Mouse (Mus musculus) cerebellum, adult 2 months (tissue): ENCODE data around the gene Zfp952. TPM values are rescaled to one million over a fixed set of nuclear protein-coding genes. Genes with fewer than 3 reads are reported as not detected.
"Not testable (repeated sequence)": the region's sequence is repeated elsewhere in the genome, so short reads cannot be mapped to it uniquely, and the experiment has no call there.

ENCODE experiments used
- DNase-seq, 2 experiments: peaks; one replicate each; pipeline ENCODE4 v3.0.0; 2021
- H3K27ac ChIP-seq: fragments of 200-500 bp; 2 replicates; pipeline ENCODE4 v1.5.1; 2012; ENCODE audit warnings: low read length, control low read depth, inconsistent platforms; ENCODE audit not compliant: insufficient read depth
- H3K27me3 ChIP-seq: fragments of 200-500 bp; 2 replicates; pipeline ENCODE4 v1.6.1; 2012; ENCODE audit warnings: inconsistent platforms, mild to moderate bottlenecking, low read length, moderate library complexity; ENCODE audit not compliant: control insufficient read depth, insufficient read depth
- H3K4me1 ChIP-seq: fragments of 200-500 bp; 2 replicates; pipeline ENCODE4 v1.6.1; 2011; ENCODE audit warnings: low read length; ENCODE audit not compliant: control insufficient read depth, insufficient read depth
- H3K4me3 ChIP-seq: fragments of 200-500 bp; replicated peaks from 2 replicates; pipeline ENCODE3; 2011; ENCODE audit warnings: mild to moderate bottlenecking, low read depth, low read length, control low read depth; ENCODE audit not compliant: insufficient read depth
- CTCF ChIP-seq: fragments of 200-500 bp; IDR thresholded peaks from 2 replicates; pipeline ENCODE4 v1.5.1; 2011; ENCODE audit warnings: low read depth, mild to moderate bottlenecking, control low read depth, low read length, moderate library complexity, borderline replicate concordance; ENCODE audit not compliant: insufficient read depth
- POLR2A ChIP-seq: fragments of 200-500 bp; IDR thresholded peaks from 2 replicates; pipeline ENCODE4 v1.6.1; 2011; ENCODE audit warnings: low read length, control low read depth, borderline replicate concordance; ENCODE audit not compliant: insufficient read depth
- WGBS: fragments of 180-500 bp; shearing (Covaris S2); methylation state at CpG from one replicate; pipeline ENCODE4 v1.1.7; 2018; 5-methylcytosine and 5-hydroxymethylcytosine counted together
- polyA plus RNA-seq: library from polyadenylated mRNA; depleted of rRNA; stranded (reverse); fragments of >200 nt; gene quantifications from 2 replicates; pipeline ENCODE4 v1.2.3, GENCODE M21; 2012

The Zfp952 gene
- polyA plus RNA-seq, 1 experiment: 12.3 TPM

DNA sequence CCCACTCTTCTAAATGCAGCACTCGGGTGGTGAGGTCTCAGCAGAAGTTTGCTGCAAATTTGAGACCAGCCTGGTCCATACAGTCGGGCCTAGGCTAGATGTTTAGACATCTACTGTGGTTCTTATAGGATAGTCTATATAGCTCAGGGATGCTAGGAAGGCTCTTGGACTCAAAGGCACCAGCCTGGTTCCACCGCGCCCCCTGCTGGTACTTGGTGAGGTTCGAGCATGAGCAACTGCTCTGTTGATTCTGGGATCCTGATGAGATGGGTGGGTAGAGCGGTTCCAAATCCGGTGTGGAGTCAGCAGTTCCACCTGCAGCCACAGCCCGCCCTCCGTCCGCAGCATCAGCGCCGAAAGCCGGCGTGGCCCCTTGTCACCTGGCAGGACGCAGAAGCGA lies 41.5 kb upstream of the Zfp952 start:
- 25% methylated on average over 16 of the region's 16 CpGs for WGBS
- Histone ChIP-seq H3K27ac (0 out of 2 replicates have a peak overlapping the region, but pooled peaks have one; percentile 9), H3K4me3 (peak overlapping the region; percentile 28), H3K4me1 (peaks cover 5% of the 10 kb centered on the region; the same call in 1 of the 2 replicates), H3K27me3 (no peaks in the 10 kb centered on the region)
- peak; percentile 80 to 86 for DNase-seq
- peak; percentile 81 for TF ChIP-seq CTCF
- no peak for TF ChIP-seq POLR2A

DNA sequence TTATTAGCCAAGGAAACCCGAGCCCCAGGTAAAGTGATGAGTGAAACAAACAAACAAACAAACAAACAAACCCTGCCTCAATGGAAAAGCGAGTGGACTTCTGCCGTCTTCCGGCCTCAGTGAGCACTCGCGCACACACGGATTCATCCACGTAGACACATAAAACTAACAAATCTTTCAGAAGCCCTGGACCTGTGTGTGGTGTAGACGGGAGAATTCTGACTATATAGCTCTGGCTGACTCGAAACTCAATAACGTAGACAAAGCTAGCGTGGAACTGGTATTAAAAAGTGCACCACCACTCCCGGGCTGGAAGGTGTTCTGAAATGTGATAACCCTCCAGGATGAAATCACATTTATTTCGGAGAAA lies 27.7 kb upstream of the Zfp952 start:
- 1% methylated on average over 14 of the region's 14 CpGs for WGBS
- Histone ChIP-seq H3K27ac (no peak overlapping the region), H3K27me3 (no peaks in the 10 kb centered on the region), H3K4me1 (no peaks in the 10 kb centered on the region; the same call in 1 of the 2 replicates), H3K4me3 (peak overlapping the region; percentile 88)
- TF ChIP-seq POLR2A: no peak
- TF ChIP-seq CTCF: no peak
- DNase-seq: no peak

DNA sequence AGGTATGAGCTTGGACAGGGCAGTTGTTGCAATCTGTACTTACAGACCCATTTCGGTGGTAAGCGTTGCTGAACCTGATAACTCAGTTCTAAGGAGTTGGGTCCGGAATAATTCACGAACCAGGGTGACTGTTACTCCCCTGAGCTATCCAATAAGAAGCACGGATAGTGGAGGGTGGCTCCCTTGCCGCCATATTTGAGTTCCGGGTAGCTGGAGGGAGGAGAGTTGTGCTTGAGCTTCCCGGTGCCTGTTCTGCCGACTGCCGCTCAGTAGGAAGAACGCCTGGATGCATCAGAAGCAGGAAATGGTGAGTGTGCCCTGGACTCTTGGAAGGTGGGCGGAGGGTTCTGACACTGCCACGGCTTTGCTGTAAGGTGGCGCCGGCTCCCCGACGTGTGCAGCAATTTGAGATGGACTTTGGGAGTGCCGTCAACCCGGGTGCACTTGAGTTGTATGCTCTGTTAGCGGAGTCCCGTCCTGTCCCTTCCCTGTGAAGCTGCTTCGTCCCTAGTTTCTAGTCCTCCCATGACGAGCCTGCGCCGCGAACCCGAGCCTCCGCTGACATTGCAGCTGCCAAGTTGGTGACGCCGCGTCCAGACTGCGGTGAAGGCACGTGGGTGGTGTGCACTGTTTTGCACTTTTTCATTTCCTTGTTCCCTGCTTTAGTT lies 27.2 kb upstream of the Zfp952 start, which contains the start of gene Zfp472:
Gene Zfp472 (plus strand): TSS at position 192 of the 668 bp plus-strand sequence.
- peak; percentile 63; the same call in 1 of the 2 replicates for TF ChIP-seq POLR2A
- no peak for TF ChIP-seq CTCF
- peak; percentile 90 to 91 for DNase-seq
- Histone ChIP-seq H3K4me3 (peak within 1 kb of the TSS; percentile 88), H3K4me1 (no peaks in the 10 kb centered on the region; the same call in 1 of the 2 replicates), H3K27ac (no peak within 1 kb of the TSS), H3K27me3 (no peaks in the 10 kb centered on the region)
- under 1% methylated on average over 33 of the region's 33 CpGs for WGBS

DNA sequence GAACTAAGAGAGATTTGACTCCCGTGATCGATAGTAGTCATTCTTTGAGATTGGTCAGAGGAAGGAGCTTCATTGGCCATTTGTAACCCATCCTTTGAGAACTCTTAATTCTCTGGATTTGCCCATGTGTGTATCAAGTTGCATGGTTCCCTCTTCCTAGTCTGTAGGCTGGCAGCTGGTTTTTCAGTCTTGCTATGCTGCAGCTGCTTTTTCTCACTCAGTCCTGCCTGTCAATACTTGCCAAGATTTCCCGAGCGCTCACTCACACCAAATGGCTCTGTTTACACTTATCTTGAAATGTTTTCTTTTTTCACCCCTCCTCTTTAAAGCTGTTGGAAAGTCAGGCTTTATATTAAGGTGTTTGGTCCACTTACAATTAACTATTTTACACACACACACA lies 11.6 kb upstream of the Zfp952 start:
- Histone ChIP-seq H3K4me1 (no peaks in the 10 kb centered on the region), H3K4me3 (no peak overlapping the region), H3K27ac (no peak overlapping the region), H3K27me3 (no peaks in the 10 kb centered on the region)
- TF ChIP-seq POLR2A (no peak), CTCF (no peak)
- WGBS: 85% methylated on average over 4 of the region's 4 CpGs
- DNase-seq: no peak

DNA sequence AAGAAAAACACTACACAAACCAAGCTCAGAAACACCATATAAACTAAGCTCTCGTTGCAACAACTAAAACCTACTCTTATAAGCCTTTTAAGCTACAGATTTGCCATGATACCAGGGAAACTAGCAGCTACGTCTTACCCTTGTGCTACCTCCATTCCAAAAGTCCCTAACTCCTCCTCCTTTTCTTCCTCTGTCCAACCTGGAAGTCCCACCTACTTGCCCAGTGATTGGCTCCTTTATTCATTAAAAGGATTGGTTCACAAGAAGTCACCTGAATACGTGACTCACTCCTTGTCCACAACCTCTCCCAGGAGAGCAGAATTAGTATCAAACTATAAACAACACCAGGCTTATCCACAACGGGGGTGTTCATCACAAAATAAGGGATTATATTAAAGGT lies 6.6 kb upstream of the Zfp952 start:
- DNase-seq: no peak
- Histone ChIP-seq H3K4me1 (no peaks in the 10 kb centered on the region), H3K4me3 (no peak overlapping the region), H3K27ac (no peak overlapping the region), H3K27me3 (no peaks in the 10 kb centered on the region)
- 68% methylated on average over 4 of the region's 4 CpGs for WGBS
- no peak for TF ChIP-seq CTCF
- no peak for TF ChIP-seq POLR2A

DNA sequence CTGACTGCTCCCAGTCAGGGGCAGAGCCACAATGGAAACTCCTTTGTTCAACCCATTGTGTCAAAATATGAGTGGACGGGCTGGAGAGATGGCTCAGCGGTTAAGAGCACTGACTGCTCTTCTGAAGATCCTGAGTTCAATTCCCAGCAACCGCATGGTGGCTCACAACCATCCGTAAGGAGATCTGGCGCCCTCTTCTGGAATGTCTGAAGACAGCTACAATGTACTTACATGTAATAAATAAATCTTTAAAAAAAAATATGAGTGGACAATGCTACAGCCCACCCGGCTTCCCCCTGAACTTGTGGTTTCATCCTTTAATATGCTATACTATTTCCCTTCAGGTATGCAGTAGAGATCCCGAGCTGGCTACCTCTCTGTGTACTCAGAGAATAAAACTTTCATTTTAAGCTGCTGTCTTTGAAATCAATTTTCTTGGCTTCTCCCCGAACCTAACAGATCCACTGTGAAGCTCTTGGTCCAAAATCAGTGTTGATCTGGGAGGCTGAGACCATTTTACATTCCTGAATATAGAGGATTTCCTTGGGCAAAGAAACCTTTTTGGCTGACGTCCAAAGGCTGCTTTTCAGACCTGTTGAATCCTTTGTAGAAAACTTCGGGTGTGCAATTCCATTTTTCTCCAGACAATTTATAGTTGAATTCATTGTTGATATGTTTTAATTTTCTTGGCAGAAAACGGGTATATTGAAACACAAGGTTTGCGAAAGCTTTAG lies 797 bp upstream of the Zfp952 start:
- no peak for TF ChIP-seq POLR2A
- WGBS: 63% methylated on average over 12 of the region's 12 CpGs
- no peaks in the 10 kb centered on the region; the same call in 1 of the 2 replicates for H3K4me1 ChIP-seq
- no peak overlapping the region for H3K27ac ChIP-seq
- no peak overlapping the region for H3K4me3 ChIP-seq
- no peaks in the 10 kb centered on the region for H3K27me3 ChIP-seq
- DNase-seq: peak in 1 of 2 experiments; percentile 11

DNA sequence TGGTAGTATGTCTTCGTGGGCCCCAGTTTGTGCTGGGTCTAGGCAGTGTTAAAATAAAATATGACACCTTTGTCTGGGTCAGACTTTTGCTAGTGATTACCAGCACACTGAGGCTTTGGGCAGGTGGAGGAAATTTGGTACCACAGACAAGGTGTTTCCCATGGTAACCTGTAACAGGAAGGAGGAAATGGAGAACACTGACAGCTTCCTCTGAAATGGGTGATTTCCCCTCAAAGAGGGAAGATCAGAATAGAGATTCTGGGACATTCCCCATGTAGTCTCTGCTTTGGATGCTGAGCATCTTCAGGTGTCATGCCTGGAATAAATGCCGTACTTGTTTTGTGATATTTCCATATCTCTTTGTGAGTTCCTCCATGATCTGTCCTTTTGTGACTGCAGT lies 5.6 kb downstream of the Zfp952 start:
- no peaks in the 10 kb centered on the region for H3K27me3 ChIP-seq
- no peaks in the 10 kb centered on the region for H3K4me1 ChIP-seq
- TF ChIP-seq CTCF: no peak
- no peak for TF ChIP-seq POLR2A
- H3K27ac ChIP-seq: no peak overlapping the region
- DNase-seq: no peak
- no peak overlapping the region for H3K4me3 ChIP-seq
- 94% methylated on average over 2 of the region's 2 CpGs for WGBS

DNA sequence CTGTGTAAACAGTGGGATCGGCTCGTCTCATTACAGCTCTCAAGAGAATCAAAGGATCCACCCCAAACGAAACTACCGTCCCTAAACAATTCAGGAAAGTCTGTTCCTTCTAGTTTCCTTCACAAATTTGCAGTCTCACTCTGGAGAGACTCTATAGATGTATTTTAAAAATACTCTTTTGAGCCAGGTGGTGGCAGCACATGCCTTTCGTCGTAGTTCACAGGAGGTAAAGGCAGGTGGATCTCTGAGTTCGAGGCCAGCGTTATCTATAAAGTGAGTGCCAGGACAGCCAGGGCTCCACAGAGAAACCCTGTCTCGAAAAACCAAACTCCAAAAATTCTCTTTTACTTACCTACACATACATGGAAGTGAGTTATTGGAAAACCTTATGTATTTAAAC lies 15.4 kb downstream of the Zfp952 start:
- H3K27ac ChIP-seq: no peak overlapping the region
- TF ChIP-seq POLR2A: no peak
- TF ChIP-seq CTCF: no peak
- no peaks in the 10 kb centered on the region for H3K27me3 ChIP-seq
- H3K4me1 ChIP-seq: no peaks in the 10 kb centered on the region
- no peak overlapping the region for H3K4me3 ChIP-seq
- DNase-seq: no peak
- 52% methylated on average over 9 of the region's 9 CpGs for WGBS

DNA sequence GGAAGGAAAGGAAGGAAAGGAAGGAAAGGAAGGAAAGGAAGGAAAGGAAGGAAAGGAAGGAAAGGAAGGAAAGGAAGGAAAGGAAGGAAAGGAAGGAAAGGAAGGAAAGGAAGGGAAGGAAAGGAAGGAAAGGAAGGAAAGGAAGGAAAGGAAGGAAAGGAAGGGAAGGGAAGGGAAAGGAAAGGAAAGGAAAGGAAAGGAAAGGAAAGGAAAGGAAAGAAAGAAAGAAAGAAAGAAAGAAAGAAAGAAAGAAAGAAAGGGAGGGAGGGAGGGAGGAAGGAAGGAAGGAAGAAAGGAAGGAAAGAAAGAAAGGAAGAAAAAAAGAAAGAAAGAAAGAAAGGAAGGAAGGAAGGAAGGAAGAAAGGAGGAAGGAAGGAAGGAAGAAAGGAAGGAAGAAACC lies 27.5 kb downstream of the Zfp952 start:
- not testable (repeated sequence) for H3K27ac ChIP-seq, H3K27me3 ChIP-seq, H3K4me3 ChIP-seq, H3K4me1 ChIP-seq, DNase-seq
